Mouse (Mus musculus): Measurements from ENCODE around the gene Edar.

DNA sequence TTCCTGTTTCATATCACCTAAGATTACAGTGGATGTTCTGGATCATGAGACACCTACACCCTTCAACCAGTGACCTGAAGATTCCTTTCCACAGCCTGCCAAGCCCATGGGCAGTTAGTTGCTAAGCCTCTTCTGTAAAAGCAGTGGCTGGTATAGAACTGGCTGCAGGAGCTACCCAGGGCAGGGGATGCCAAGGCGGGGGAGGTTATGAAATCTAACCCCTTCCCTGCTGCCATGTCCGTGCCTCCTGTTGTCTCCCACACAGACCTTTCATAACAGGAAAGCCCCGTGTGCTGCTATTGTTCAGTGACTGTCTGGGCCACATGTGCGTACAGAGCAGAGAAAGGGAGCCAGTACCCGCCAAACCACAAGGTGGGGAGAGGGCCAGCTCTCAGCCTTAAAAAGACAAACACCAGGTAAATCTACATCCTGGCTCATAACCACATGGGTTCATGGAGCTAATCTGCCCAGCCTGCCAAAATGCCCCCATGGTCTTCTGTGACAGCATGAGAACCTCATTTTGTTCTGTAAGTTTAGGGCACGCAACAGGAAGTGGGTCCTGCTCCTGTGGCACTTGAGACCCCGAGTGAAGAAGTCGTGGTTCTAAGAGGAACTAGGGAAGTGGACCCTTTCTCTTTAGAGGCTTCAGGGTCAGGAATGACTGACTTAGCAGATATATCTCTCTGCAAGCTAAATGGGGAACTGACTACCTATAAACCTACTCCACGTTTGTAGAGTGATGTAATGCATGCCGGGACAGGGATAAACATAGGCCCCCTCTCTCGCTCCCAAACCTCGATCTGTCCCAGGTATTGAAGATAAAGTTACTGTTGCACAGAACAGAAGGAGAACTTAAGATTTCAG, 50.4 kb downstream of the Edar start:
- TF ChIP-seq ZC3H11A (IDR thresholded peaks at IDR 0.05; ENCODE audit: borderline replicate concordance, low read depth, low read length), result no peak
- no peak for TF ChIP-seq CHD2 (IDR thresholded peaks at IDR 0.05; ENCODE audit: low read depth, low read length)
- no peak for TF ChIP-seq HCFC1 (IDR thresholded peaks at IDR 0.05; ENCODE audit: borderline replicate concordance, insufficient read depth, low read length)
- no peak for TF ChIP-seq MAFK (IDR thresholded peaks at IDR 0.05; ENCODE audit: insufficient read depth, low read depth, low read length)
- no peak for TF ChIP-seq ZNF384 (IDR thresholded peaks at IDR 0.05; ENCODE audit: low read depth, low read length)
